Mouse (Mus musculus) bone marrow macrophage, adult 2 months (primary cell): Measurements from ENCODE around the gene Rhoj.

Experiments
- CTCF ChIP-seq: IDR thresholded peaks from 2 replicates; pipeline ENCODE4 v1.5.1; 2012; ENCODE audit warnings: low read depth, mild to moderate bottlenecking, low read length, moderate library complexity
- POLR2A ChIP-seq: IDR thresholded peaks from 2 replicates; pipeline ENCODE4 v1.6.1; 2012; ENCODE audit warnings: mild to moderate bottlenecking, low read depth, low read length, borderline replicate concordance

GRCm38 (mm10) chr12:75304132-75304531, 4.0 kb upstream of the Rhoj start:
- TF ChIP-seq CTCF (no peak), POLR2A (no peak)
